Mouse (Mus musculus) liver, adult 2 months (tissue): ENCODE measurements around the gene Fars2. TPM values are rescaled to one million over a fixed set of nuclear protein-coding genes. Genes with fewer than 3 reads are reported as not detected.
A peak's percentile ranks its signal among the peaks of the same experiment; 100 is the strongest.
"Not testable (repeated sequence)": the region's sequence is repeated elsewhere in the genome, so short reads cannot be mapped to it uniquely, and the experiment has no call there.

ENCODE experiments used
- DNase-seq: peaks from one replicate; pipeline ENCODE4 v3.0.0-alpha.2; 2011; ENCODE audit warnings: low read depth, low spot score; ENCODE audit errors: extremely low read depth
- H3K27ac ChIP-seq: fragments of 200-500 bp; replicated peaks from 2 replicates; pipeline ENCODE4 v1.5.1; 2012; ENCODE audit warnings: low read depth, mild to moderate bottlenecking, control low read depth, inconsistent platforms, low read length; ENCODE audit not compliant: insufficient read depth
- H3K27me3 ChIP-seq: fragments of 200-500 bp; 2 replicates; pipeline ENCODE4 v1.6.1; 2012; ENCODE audit warnings: mild to moderate bottlenecking, moderate library complexity, low read length, inconsistent platforms; ENCODE audit not compliant: control insufficient read depth, insufficient read depth
- H3K36me3 ChIP-seq: fragments of 200-500 bp; 2 replicates; pipeline ENCODE4 v1.6.1; 2012; ENCODE audit warnings: low read length, inconsistent platforms; ENCODE audit not compliant: control insufficient read depth, insufficient read depth
- H3K4me1 ChIP-seq: fragments of 200-500 bp; 2 replicates; pipeline ENCODE4 v1.6.1; 2011; ENCODE audit warnings: low read length; ENCODE audit not compliant: control insufficient read depth, insufficient read depth
- H3K4me3 ChIP-seq: fragments of 200-500 bp; 2 replicates; pipeline ENCODE4 v1.5.1; 2011; ENCODE audit warnings: low read depth, mild to moderate bottlenecking, control low read depth, low read length, moderate library complexity; ENCODE audit not compliant: insufficient read depth
- H3K79me2 ChIP-seq: fragments of 200-500 bp; 2 replicates; pipeline ENCODE4 v1.6.1; 2012; ENCODE audit warnings: inconsistent platforms, mild to moderate bottlenecking, low read length, moderate library complexity; ENCODE audit not compliant: control insufficient read depth, insufficient read depth
- H3K9ac ChIP-seq: fragments of 200-500 bp; 2 replicates; pipeline ENCODE4 v1.6.1; 2012; ENCODE audit warnings: low read depth, mild to moderate bottlenecking, control low read depth, inconsistent platforms, low read length
- CTCF ChIP-seq: fragments of 200-500 bp; IDR thresholded peaks from 2 replicates; pipeline ENCODE4 v1.5.1; 2011; ENCODE audit warnings: low read depth, low read length, control low read depth
- POLR2A ChIP-seq: fragments of 200-500 bp; IDR thresholded peaks from 2 replicates; pipeline ENCODE4 v1.6.1; 2011; ENCODE audit warnings: low read length, control low read depth; ENCODE audit not compliant: insufficient read depth; ENCODE audit errors: extremely low read depth
- WGBS: fragments of 180-500 bp; shearing (Covaris S2); methylation state at CpG from one replicate; pipeline ENCODE4 v1.1.7; 2018; 5-methylcytosine and 5-hydroxymethylcytosine counted together
- polyA plus RNA-seq: library from polyadenylated mRNA; depleted of rRNA; stranded (reverse); fragments of >200 nt; gene quantifications from 2 replicates; pipeline ENCODE4 v1.2.3, GENCODE M21; 2012
- total RNA-seq: library from RNA; depleted of rRNA; stranded (reverse); fragments of >200 nt; gene quantifications from 2 replicates; pipeline ENCODE4 v1.2.3, GENCODE M21; 2014

Gene Fars2
- total and polyA plus RNA-seq, 2 experiments = 47.1 to 58.4 TPM

DNA sequence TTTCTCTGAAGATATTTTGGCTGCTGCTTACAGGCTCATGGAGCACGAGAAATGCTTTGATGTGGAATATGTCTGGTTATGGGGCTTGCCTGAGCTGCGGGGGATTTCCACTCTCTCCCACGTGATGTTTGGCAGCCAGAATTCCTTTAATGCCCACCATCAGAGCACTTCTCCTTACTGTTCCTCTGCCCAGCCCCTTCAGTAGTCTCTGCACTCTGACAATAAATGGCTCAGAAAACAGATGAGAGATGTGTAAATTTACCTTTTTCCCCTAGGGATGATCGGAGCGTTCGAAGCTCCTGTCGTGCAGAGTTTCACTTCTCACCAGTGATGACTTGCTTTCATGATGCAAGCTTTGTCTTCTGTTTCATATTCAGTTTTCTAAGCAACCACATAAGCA, 331.4 kb downstream of the Fars2 start:
- TF ChIP-seq POLR2A = no peak
- no peak for TF ChIP-seq CTCF
- DNase-seq = no peak
- Histone ChIP-seq H3K79me2 (no peaks in the 10 kb centered on the region), H3K36me3 (no peaks in the 10 kb centered on the region), H3K27ac (no peak overlapping the region), H3K4me1 (no peaks in the 10 kb centered on the region; the same call in 1 of the 2 replicates), H3K27me3 (no peaks in the 10 kb centered on the region), H3K9ac (no peak overlapping the region), H3K4me3 (no peak overlapping the region)
- WGBS = 93% methylated on average over 7 of the region's 7 CpGs

DNA sequence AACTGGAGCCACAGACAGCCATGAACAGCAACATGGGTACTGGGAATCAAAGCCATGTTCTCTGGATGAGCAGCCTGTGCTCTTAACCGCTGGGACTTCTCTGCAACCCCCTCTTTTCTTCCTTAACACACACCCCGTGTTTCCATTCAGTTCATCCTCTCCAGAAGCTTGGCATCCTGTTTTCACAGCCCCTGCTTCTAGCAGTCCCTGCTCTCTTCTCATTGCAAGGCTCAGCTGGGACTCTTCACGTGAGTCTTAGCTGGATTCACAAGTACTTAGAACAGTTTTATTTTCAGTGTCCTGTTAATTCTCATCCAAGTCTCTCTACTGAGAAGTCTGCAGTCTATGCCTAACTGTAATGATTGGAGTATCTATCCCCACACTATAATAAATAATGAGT, 334.2 kb downstream of the Fars2 start:
- 88% methylated on average over 3 of the region's 3 CpGs for WGBS
- no peak overlapping the region for H3K27ac ChIP-seq

DNA sequence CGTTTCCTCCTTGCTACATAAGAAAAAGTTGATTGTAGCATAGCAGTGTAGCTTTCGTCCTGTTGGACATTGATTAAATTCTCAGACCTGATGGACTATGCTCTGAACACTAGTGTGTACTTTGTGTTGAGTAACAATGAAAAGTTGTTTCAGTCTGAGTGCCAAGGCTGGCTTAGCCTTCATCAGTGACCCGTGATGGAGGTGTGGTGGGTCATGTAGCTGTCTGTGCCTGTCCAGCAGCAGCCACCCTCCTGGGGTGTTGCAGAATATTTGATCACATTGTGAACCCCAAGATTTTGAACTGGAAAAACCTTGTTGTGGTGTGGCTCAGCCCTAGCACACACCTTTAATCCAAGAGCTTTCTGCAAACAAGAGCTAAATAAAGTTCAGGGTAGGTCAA, 343.3 kb downstream of the Fars2 start:
- no peak overlapping the region for H3K4me3 ChIP-seq
- no peaks in the 10 kb centered on the region for H3K27me3 ChIP-seq
- H3K79me2 ChIP-seq = no peaks in the 10 kb centered on the region
- peaks cover 17% of the 10 kb centered on the region for H3K4me1 ChIP-seq
- H3K9ac ChIP-seq = no peak overlapping the region
- 19% methylated on average over 3 of the region's 3 CpGs for WGBS
- H3K27ac ChIP-seq = peak overlapping the region; percentile 75
- no peak for TF ChIP-seq CTCF
- no peak for TF ChIP-seq POLR2A
- peak; percentile 99 for DNase-seq
- H3K36me3 ChIP-seq = no peaks in the 10 kb centered on the region

More for the DNA sequence above, 334.2 kb downstream of the Fars2 start:
- Histone ChIP-seq H3K27me3 (no peaks in the 10 kb centered on the region), H3K4me3 (no peak overlapping the region), H3K4me1 (no peaks in the 10 kb centered on the region), H3K9ac (no peak overlapping the region), H3K36me3 (no peaks in the 10 kb centered on the region), H3K79me2 (no peaks in the 10 kb centered on the region)
- TF ChIP-seq CTCF (no peak), POLR2A (no peak)
- DNase-seq = no peak

DNA sequence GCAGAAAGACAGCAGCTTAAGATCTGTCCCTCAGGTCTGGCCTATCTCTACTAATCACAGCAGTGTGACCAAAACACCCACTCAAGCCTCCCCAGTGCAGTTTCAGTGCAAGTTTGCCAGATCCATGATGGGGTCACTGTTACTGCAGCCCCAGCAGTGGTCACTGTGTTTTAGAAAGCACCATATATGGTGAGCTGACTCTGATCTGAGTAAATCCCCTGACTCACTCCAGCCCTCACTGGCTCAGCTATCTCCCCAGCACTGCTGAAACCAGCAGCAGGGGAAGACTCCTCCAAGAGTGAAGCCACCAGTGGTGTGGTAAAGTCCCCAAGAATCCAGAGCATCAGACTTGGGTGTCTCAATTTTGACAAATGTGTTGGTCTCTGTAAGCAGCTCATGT, 346.5 kb downstream of the Fars2 start:
- H3K27me3 ChIP-seq = no peaks in the 10 kb centered on the region
- H3K79me2 ChIP-seq = no peaks in the 10 kb centered on the region
- no peak overlapping the region for H3K27ac ChIP-seq
- no peak for DNase-seq
- H3K9ac ChIP-seq = no peak overlapping the region
- H3K4me1 ChIP-seq = peaks cover 25% of the 10 kb centered on the region
- TF ChIP-seq CTCF (no peak), POLR2A (no peak)
- H3K4me3 ChIP-seq = no peak overlapping the region
- H3K36me3 ChIP-seq = no peaks in the 10 kb centered on the region

DNA sequence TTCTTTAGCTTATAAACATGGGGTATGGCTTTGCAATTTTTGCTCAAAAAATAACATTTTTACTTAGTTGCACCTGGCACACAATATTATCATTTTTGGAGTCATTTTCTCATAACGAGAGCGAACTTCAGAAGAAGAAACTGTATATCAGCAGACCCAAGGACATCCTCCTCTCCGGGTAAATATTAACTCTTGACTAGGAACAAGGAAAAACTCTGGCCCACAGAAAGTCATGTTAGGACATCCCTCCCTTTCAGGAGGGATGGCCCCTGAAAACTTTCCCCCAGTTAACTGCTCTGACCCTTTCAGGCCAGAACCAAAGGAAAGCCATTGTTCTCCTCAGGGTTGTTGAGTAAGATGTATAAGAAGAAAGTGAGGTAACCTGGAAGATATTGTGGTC, 348.9 kb downstream of the Fars2 start:
- WGBS = 23% methylated on average over 3 of the region's 3 CpGs
- Histone ChIP-seq H3K27ac (peak overlapping the region; percentile 79), H3K4me1 (peaks cover 12% of the 10 kb centered on the region)
- H3K4me3 ChIP-seq, H3K27me3 ChIP-seq, H3K9ac ChIP-seq, H3K36me3 ChIP-seq, H3K79me2 ChIP-seq, DNase-seq: not testable (repeated sequence)

DNA sequence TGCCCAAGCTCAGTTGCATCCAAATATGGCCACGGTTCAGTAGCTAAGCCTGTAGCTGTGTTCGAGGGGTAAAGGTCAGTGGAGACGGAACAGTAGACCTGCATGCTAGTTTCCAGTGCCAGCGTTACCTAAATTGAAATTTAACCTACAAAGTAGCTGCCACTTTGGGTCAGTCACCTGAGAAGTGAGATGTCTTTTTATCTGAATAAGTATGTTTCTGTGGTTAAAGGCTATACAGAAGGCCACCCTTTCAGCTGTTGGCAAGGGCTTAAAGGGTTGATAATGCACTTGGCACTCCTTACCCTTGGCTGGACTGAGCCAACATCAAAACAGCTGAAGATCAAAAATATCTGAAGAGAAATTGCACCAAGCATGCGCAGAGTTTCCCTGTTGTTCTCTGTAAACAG, 349.3 kb downstream of the Fars2 start:
- DNase-seq = peak; percentile 98
- no peaks in the 10 kb centered on the region for H3K79me2 ChIP-seq
- H3K4me3 ChIP-seq = no peak overlapping the region
- no peak overlapping the region for H3K9ac ChIP-seq
- H3K36me3 ChIP-seq = no peaks in the 10 kb centered on the region
- WGBS = 19% methylated on average over 5 of the region's 5 CpGs
- H3K4me1 ChIP-seq = peaks cover 11% of the 10 kb centered on the region
- no peak for TF ChIP-seq CTCF
- TF ChIP-seq POLR2A = no peak
- H3K27me3 ChIP-seq = no peaks in the 10 kb centered on the region
- H3K27ac ChIP-seq = peak overlapping the region; percentile 75
